Mouse (Mus musculus) heart, adult 2 months (tissue): ENCODE results near the gene Dnase2a. TPM values are rescaled to one million over a fixed set of nuclear protein-coding genes. Genes with fewer than 3 reads are reported as not detected.

Experiments used
- DNase-seq, 2 experiments: peaks; one replicate each; pipeline ENCODE4 v3.0.0; 2021
- H3K27ac ChIP-seq: fragments of 200-600 bp; 2 replicates; pipeline ENCODE4 v1.8.1; 2022
- H3K27me3 ChIP-seq: fragments of 200-500 bp; 2 replicates; pipeline ENCODE4 v1.6.1; 2012; ENCODE audit warnings: mild to moderate bottlenecking, low read length, inconsistent platforms, mixed read lengths; ENCODE audit not compliant: control insufficient read depth, insufficient read depth
- H3K36me3 ChIP-seq: fragments of 200-500 bp; 2 replicates; pipeline ENCODE4 v1.6.1; 2012; ENCODE audit warnings: low read length, inconsistent platforms; ENCODE audit not compliant: control insufficient read depth, insufficient read depth
- H3K4me1 ChIP-seq: fragments of 200-500 bp; 2 replicates; pipeline ENCODE4 v1.6.1; 2011; ENCODE audit warnings: low read length; ENCODE audit not compliant: control insufficient read depth, insufficient read depth
- H3K4me3 ChIP-seq: fragments of 200-600 bp; 2 replicates; pipeline ENCODE4 v1.8.1; 2022
- H3K79me2 ChIP-seq: fragments of 200-500 bp; replicated peaks from 2 replicates; pipeline ENCODE4 v1.6.1; 2012; ENCODE audit warnings: mild to moderate bottlenecking, inconsistent platforms, low read length, moderate library complexity, mixed read lengths; ENCODE audit not compliant: control insufficient read depth, insufficient read depth
- H3K9ac ChIP-seq: fragments of 200-500 bp; 2 replicates; pipeline ENCODE4 v1.6.1; 2012; ENCODE audit warnings: low read depth, mild to moderate bottlenecking, control low read depth, inconsistent platforms, low read length, mixed read lengths
- CTCF ChIP-seq: fragments of 200-600 bp; IDR thresholded peaks from 2 replicates; pipeline ENCODE4 v1.8.1; 2022; ENCODE audit warnings: antibody characterized with exemption, mild to moderate bottlenecking, moderate library complexity
- EP300 ChIP-seq: fragments of 200-500 bp; IDR thresholded peaks from 2 replicates; pipeline ENCODE4 v1.6.1; 2011; ENCODE audit warnings: low read depth, low read length, control low read depth; ENCODE audit not compliant: insufficient read depth
- POLR2A ChIP-seq: fragments of 200-500 bp; IDR thresholded peaks from 2 replicates; pipeline ENCODE4 v1.6.1; 2011; ENCODE audit warnings: mild to moderate bottlenecking, low read depth, low read length, control low read depth; ENCODE audit not compliant: insufficient read depth
- WGBS: fragments of 180-500 bp; shearing (Covaris S2); methylation state at CpG from one replicate; pipeline ENCODE4 v1.1.7; 2018; 5-methylcytosine and 5-hydroxymethylcytosine counted together
- intact Hi-C: fragments of 180-260 bp; cut with DNase I; formaldehyde crosslinking; loops from one replicate; pipeline ENCODE4 v1.15.1; 2025
- polyA plus RNA-seq: library from polyadenylated mRNA; depleted of rRNA; stranded (reverse); fragments of >200 nt; gene quantifications from 2 replicates; pipeline ENCODE4 v1.2.3, GENCODE M21; 2012
- total RNA-seq, 2 experiments: library from RNA; stranded (reverse); gene quantifications; 2 replicates each; pipeline ENCODE4 v1.2.3; 2021

Dnase2a gene
- total and polyA plus RNA-seq, 3 experiments, result 6.5 to 9.6 (median 9.2) TPM

DNA sequence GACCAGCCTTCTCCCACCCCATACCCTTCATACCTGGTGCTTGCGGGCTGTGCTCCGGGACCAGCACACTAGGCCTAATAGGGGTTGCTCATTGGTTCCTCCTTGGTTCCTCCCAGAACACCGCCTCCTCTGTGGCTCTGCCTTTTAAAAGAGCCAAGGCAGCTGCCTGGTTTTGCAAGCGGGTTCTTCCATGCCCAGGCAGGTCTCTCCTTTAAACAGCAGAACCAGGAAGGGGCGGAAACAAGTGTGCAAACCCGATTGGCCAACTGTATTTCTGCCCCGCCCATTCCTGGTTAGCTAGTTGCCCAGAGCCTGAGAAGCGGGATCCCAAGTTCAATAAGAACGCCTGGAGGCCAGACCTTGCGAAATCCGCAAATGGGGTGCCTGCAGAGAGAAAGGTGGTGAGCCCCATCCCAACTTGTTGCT lies 14.6 kb upstream of the Dnase2a start, which contains the start of gene Gcdh:
Gene Gcdh (minus strand): TSS at position 213 of the 426 bp plus-strand sequence.
- intact Hi-C loops, result no loop called here
- no peaks in the 10 kb centered on the region for H3K4me1 ChIP-seq
- H3K36me3 ChIP-seq, result no peaks in the 10 kb centered on the region
- no peaks in the 10 kb centered on the region for H3K79me2 ChIP-seq
- peak within 1 kb of the TSS; percentile 67 for H3K4me3 ChIP-seq
- H3K27me3 ChIP-seq, result no peaks in the 10 kb centered on the region
- TF ChIP-seq CTCF, result no peak
- peak; percentile 76 for TF ChIP-seq POLR2A
- TF ChIP-seq EP300, result 0 out of 2 replicates have a peak, but pooled peaks have one; percentile 56
- H3K27ac ChIP-seq, result peak within 1 kb of the TSS; percentile 76
- under 1% methylated on average over 11 of the region's 11 CpGs for WGBS
- H3K9ac ChIP-seq, result peak within 1 kb of the TSS; percentile 64
- peak; percentile 91 to 95 for DNase-seq

DNA sequence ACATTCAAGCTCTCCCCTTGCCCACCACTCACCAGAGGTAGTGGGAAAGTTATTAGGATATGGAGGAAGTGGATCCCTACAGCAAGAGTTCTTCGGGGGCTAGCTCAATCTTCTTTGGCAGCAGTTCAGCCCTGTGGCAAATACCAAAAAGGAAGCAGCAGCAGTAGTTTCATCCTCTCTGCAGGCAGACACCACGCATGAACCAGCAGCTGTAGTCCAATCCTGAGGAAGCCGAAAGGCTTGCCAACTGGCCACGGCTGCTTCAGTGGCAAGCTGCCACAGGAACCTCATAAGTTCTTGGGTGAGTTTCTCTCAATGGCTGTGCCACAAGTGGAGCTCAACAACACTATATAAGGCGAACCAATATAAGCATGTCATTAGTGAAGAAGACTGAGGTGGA lies 12.4 kb upstream of the Dnase2a start:
- Histone ChIP-seq H3K27ac (no peak overlapping the region), H3K4me3 (no peak overlapping the region), H3K27me3 (no peaks in the 10 kb centered on the region), H3K4me1 (no peaks in the 10 kb centered on the region), H3K9ac (no peak overlapping the region), H3K36me3 (no peaks in the 10 kb centered on the region), H3K79me2 (no peaks in the 10 kb centered on the region)
- intact Hi-C loops, result no loop called here
- no peak for DNase-seq
- TF ChIP-seq EP300, result no peak
- TF ChIP-seq CTCF, result no peak
- no peak for TF ChIP-seq POLR2A
- WGBS, result 79% methylated on average over 5 of the region's 5 CpGs

- H3K4me3 ChIP-seq, result no peak overlapping the region
- H3K27me3 ChIP-seq, result no peaks in the 10 kb centered on the region
- H3K36me3 ChIP-seq, result no peaks in the 10 kb centered on the region
- H3K27ac ChIP-seq, result no peak overlapping the region
- intact Hi-C loops, result loop anchor here (5.0 kb wide), 1 partner anchor 54 kb away; the partner anchor contains the start of gene Calr
- DNase-seq, result no peak
- H3K4me1 ChIP-seq, result peaks cover 4% of the 10 kb centered on the region
- TF ChIP-seq CTCF (no peak), POLR2A (no peak), EP300 (no peak)
- H3K9ac ChIP-seq, result no peak overlapping the region
- 41% methylated on average over 4 of the region's 4 CpGs for WGBS
- no peaks in the 10 kb centered on the region for H3K79me2 ChIP-seq
Observed at GRCm38 (mm10) chr8:84901071-84901470, 7.3 kb upstream of the Dnase2a start.

DNA sequence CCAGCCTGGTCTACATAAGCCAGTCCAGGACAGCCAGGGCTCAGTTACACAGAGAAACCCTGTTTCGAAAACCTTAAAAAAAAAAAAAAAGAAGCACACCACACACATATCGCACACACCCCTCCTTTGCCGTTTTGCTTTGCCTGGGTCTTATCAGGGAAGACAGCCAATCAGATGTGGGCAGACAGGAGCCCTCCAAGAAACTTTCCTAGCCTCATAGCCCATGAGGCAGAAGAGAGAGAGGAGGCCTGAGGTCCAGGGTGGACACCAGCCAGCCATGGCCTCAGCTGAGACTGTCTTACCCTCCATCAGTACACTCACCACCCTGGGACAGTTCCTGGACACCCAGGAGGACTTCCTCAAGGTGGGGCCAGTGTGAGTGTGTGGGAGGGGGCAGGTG lies 6.6 kb upstream of the Dnase2a start, which contains the start of gene Klf1:
Gene Klf1 (plus strand): TSS at position 177 of the 400 bp plus-strand sequence.
- Histone ChIP-seq H3K36me3 (no peaks in the 10 kb centered on the region), H3K79me2 (no peaks in the 10 kb centered on the region), H3K4me3 (peak within 1 kb of the TSS; percentile 76), H3K27me3 (no peaks in the 10 kb centered on the region), H3K9ac (peak within 1 kb of the TSS; percentile 80), H3K4me1 (peaks cover 4% of the 10 kb centered on the region), H3K27ac (peak within 1 kb of the TSS; percentile 75)
- TF ChIP-seq CTCF, result no peak
- no peak for TF ChIP-seq EP300
- TF ChIP-seq POLR2A, result no peak
- 62% methylated on average over 3 of the region's 3 CpGs for WGBS
- no peak for DNase-seq
- intact Hi-C loops, result loop anchor here (5.0 kb wide), 1 partner anchor 54 kb away; the partner anchor contains the start of gene Calr

DNA sequence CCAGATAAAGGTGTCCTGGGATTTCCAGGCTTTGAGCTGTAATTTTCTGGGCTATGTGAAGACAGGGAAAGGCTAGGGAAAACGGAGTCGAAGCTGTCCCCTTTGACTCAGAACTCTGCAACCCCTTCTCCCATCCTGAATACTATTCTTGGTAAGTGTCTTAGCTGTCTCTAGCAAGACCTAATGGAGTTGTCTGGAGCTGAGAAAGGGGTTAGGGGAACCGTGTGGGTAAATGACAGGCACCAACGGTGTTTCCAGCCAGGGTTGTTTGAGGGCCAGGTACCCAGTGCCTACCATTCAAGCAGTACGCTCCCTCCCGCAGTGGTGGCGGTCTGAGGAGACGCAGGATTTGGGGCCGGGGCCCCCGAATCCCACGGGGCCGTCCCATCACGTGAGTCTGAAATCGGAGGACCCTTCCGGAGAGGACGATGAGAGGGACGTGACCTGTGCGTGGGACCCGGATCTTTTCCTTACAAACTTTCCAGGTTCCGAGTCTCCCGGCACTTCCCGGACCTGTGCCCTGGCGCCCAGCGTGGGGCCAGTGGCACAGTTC lies 5.9 kb upstream of the Dnase2a start:
- no peaks in the 10 kb centered on the region for H3K36me3 ChIP-seq
- DNase-seq, result no peak
- WGBS, result 14% methylated on average over 24 of the region's 24 CpGs
- H3K4me3 ChIP-seq, result peak overlapping the region; percentile 76
- no peak for TF ChIP-seq POLR2A
- no peak for TF ChIP-seq CTCF
- no peak for TF ChIP-seq EP300
- peak overlapping the region; percentile 80 for H3K9ac ChIP-seq
- peaks cover 4% of the 10 kb centered on the region for H3K4me1 ChIP-seq
- intact Hi-C loops, result loop anchor here (5.0 kb wide), 1 partner anchor 55 kb away; the partner anchor contains the start of gene Calr
- peak overlapping the region; percentile 75 for H3K27ac ChIP-seq
- no peaks in the 10 kb centered on the region for H3K79me2 ChIP-seq
- no peaks in the 10 kb centered on the region for H3K27me3 ChIP-seq
